Mouse (Mus musculus): ENCODE measurements around the gene Gm19668.
"Not testable (repeated sequence)": the region's sequence is repeated elsewhere in the genome, so short reads cannot be mapped to it uniquely, and the experiment has no call there.

Gene Gm19668

GRCm38 (mm10) chr10:77771225-77771624 lies 27.7 kb downstream of the Gm19668 start, which contains the start of gene Gm3238:
TSS of gene Gm3238 (minus strand) at chr10:77771325.
- DNase-seq (ENCODE audit: inconsistent age in 2 of 2, low spot score in 1 of 2) = not testable (repeated sequence)

DNA sequence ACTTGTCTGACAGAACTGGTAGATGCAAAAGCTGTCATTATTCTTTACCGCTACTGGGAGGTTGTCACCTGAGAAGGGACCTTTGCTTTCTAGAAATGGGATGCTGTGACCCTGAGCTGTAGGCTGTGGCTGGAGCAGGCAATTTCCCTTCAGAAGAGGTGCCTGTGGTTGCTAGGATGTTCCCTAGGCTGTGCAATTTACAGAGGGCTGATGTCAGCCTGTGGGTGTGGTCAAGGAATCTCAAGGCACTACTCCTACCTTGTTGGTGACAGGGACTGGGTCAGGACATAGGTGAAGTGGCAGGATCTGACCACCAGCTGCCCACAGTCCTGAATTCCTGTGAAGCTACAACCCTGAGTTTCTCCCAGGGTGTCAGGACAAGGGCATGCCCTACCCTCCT lies 29.2 kb downstream of the Gm19668 start:
- no peak for DNase-seq (ENCODE audit: inconsistent age in 2 of 2, low spot score in 1 of 2)

DNA sequence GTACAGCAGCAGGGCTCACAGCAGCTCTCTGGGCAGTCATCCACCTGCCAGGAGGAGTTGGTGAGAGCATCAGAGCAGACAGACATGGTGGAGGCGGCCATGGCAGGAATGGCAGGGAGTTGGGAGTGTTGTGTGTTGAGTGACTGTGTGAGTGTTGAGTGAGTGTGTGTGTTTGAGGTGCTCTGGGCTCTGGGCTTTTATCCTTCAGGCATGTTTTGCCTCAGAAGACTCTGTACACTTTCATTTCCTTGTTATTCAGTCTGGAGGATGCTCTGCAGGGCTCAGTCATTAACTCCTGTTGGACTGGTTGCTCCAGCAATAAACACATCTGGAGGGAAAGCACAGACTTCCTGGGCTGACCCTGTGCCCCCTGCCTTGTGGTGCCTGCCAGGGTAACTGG lies 39.4 kb downstream of the Gm19668 start, which contains the start of gene Gm3233:
Gm3233 (minus strand) TSS at position 101 of the 400 bp plus-strand sequence.
- not testable (repeated sequence) for DNase-seq (ENCODE audit: inconsistent age in 2 of 2, low spot score in 1 of 2)

- DNase-seq (ENCODE audit: inconsistent age in 2 of 2, low spot score in 1 of 2) = no peak
Measured at GRCm38 (mm10) chr10:77753448-77753847, 45.5 kb downstream of the Gm19668 start.

- DNase-seq (ENCODE audit: inconsistent age in 2 of 2, low spot score in 1 of 2) = not testable (repeated sequence)
Measured at GRCm38 (mm10) chr10:77752312-77752711, 46.6 kb downstream of the Gm19668 start.

DNA sequence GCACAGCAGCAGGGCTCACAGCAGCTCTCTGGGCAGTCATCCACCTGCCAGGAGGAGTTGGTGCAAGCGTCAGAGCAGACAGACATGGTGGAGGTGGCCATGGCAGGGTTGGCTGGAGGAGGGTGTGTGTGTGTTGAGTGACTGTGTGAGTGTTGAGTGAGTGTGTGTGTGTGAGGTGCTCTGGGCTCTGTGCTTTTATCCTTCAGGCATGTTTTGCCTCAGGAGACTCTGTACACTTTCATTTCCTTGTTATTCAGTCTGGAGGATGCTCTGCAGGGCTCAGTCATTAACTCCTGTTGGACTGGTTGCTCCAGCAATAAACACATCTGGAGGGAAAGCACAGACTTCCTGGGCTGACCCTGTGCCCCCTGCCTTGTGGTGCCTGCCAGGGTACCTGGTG lies 47.7 kb downstream of the Gm19668 start, which contains the start of gene Gm9736:
Gm9736 (minus strand) TSS at position 101 of the 400 bp plus-strand sequence.
- not testable (repeated sequence) for DNase-seq (ENCODE audit: inconsistent age in 2 of 2, low spot score in 1 of 2)

DNA sequence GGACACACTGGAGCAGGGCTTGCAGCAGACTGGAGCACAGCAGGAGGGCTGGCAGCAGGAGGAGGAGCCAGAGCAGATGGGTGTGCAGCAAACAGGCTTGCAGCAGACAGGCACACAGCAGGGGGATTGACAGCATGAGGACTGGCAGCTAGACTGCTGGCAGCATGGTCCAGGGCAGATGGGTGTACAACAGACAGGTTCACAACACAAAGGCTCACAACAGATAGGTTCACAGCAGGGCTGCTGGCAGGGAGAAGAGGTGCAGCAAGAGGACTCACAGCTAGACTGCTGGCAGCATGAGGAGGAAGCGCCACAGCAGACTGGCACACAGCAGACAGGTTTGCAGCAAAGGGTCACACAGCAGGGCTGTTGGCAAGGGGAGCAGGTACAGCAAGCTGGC lies 48.2 kb downstream of the Gm19668 start:
- DNase-seq (ENCODE audit: inconsistent age in 2 of 2, low spot score in 1 of 2) = not testable (repeated sequence)

Measured in adrenal gland, adult (tissue).